Mouse (Mus musculus) neural tube, embryonic 14.5 days (tissue): ENCODE measurements at regions not wholly inside any gene's neighbourhood (a gene's known extent, or its start where the extent isn't known, plus 50 kb on each side); places are given as distances from the start of the nearest gene placed in this dataset.

Experiments
- ATAC-seq: fragments of 200-750 bp; cut with Nextera tagmentation; 2 replicates; pipeline ENCODE4 v1.8.0; 2017; ENCODE audit warnings: low read depth, mild to moderate bottlenecking, moderate TSS enrichment, moderate library complexity
- H3K27ac ChIP-seq: fragments of 300-500 bp; sonication (generic); 2 replicates; pipeline ENCODE4 v1.5.1; 2014; ENCODE audit warnings: low read depth, mild to moderate bottlenecking, control low read depth, low read length, moderate library complexity, mixed read lengths
- H3K27me3 ChIP-seq: fragments of 300-500 bp; sonication (generic); 2 replicates; pipeline ENCODE4 v1.6.1; 2014; ENCODE audit warnings: low read length; ENCODE audit not compliant: control insufficient read depth, insufficient read depth
- H3K36me3 ChIP-seq: fragments of 300-500 bp; sonication (generic); 2 replicates; pipeline ENCODE4 v1.6.1; 2014; ENCODE audit warnings: low read length, mixed read lengths; ENCODE audit not compliant: control insufficient read depth, insufficient read depth
- H3K4me1 ChIP-seq: fragments of 300-500 bp; sonication (generic); 2 replicates; pipeline ENCODE4 v1.6.1; 2014; ENCODE audit warnings: low read length; ENCODE audit not compliant: control insufficient read depth, insufficient read depth
- H3K4me2 ChIP-seq: fragments of 300-500 bp; sonication (generic); 2 replicates; pipeline ENCODE4 v1.6.1; 2014; ENCODE audit warnings: mild to moderate bottlenecking, low read depth, low read length, control low read depth
- H3K4me3 ChIP-seq: fragments of 300-500 bp; sonication (generic); 2 replicates; pipeline ENCODE4 v1.5.1; 2014; ENCODE audit warnings: low read depth, low read length, control low read depth, mixed read lengths
- H3K9ac ChIP-seq: fragments of 300-500 bp; sonication (generic); replicated peaks from 2 replicates; pipeline ENCODE4 v1.6.1; 2014; ENCODE audit warnings: low read depth, mild to moderate bottlenecking, control low read depth, low read length, mixed read lengths
- H3K9me3 ChIP-seq: fragments of 300-500 bp; sonication (generic); 2 replicates; pipeline ENCODE4 v1.6.1; 2016; ENCODE audit warnings: low read length; ENCODE audit not compliant: control insufficient read depth
- WGBS: fragments of 180-500 bp; shearing (Covaris S2); extraction: QIAGEN DNeasy Blood & Tissue Kit; methylation state at CpG from one replicate; pipeline ENCODE4 v1.1.7; 2014; 5-methylcytosine and 5-hydroxymethylcytosine counted together

DNA sequence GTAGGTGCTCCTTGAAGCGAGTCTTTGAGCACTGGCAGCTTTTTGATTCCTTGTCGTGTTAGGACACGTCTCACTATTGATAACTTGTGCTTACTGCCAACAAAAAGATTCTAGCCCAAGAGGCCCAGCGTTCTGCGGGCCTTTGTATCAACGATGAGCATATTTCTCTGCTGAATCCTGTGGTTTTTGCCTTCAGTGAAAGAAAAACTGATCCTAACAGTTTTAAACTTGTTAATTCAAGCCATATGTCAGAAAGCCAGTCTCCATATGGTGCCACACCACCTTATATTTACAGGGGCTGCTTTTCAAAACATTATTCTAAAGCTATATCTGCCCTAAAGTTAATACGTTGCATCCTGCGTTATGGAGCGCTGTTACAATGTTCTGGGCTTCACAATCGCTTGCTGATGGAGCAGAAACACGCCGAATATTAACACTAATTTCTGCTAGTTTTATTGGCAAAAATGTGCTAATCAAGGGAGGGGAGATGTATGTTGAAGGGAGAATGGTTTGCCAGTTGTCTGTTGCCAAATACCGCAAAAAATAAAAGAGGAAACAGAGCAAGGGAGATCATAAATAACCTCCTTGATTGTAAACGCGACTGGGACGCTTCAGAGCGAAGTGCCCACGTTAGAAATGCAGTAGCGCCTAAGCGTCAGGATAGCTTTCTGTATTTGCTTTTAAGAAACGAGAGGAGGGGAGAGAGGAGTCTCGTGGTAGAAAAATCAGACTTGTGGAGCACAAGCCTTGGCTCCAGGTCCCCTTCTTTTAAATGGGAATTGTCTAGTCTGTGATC, 229.9 kb downstream of the Tmem182 start:
- Histone ChIP-seq H3K9me3 (no peaks in the 10 kb centered on the region), H3K4me1 (no peaks in the 10 kb centered on the region), H3K27ac (no peak overlapping the region), H3K36me3 (no peaks in the 10 kb centered on the region), H3K4me2 (no peak overlapping the region), H3K27me3 (no peaks in the 10 kb centered on the region), H3K9ac (no peak overlapping the region), H3K4me3 (no peak overlapping the region)
- no peak for ATAC-seq
- 57% methylated on average over 22 of the region's 22 CpGs for WGBS

DNA sequence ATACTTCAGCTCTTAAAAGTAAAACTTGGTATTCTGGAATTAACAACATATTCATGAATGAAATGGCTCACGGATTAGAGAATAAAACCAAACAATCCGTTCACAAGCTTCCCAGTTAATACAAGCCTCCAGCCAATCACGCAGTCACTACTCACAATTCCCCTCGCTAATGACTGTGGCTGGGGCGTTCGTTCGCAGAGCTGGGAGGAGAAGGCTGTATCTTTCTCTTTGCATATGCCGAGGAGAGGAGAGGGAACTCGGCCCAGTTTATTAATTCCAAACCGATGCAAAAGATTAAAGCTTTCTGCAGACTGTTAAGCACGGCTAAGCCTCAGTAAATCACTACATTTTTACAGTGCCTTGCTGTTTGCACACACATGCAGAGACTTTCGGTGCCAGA, 231.5 kb downstream of the Tmem182 start:
- H3K27ac ChIP-seq: no peak overlapping the region
- ATAC-seq: no peak
- 71% methylated on average over 12 of the region's 12 CpGs for WGBS
- no peak overlapping the region for H3K9ac ChIP-seq
- no peak overlapping the region for H3K4me3 ChIP-seq
- H3K27me3 ChIP-seq: no peaks in the 10 kb centered on the region
- no peaks in the 10 kb centered on the region for H3K36me3 ChIP-seq
- H3K4me2 ChIP-seq: no peak overlapping the region
- H3K9me3 ChIP-seq: no peaks in the 10 kb centered on the region
- no peaks in the 10 kb centered on the region for H3K4me1 ChIP-seq

DNA sequence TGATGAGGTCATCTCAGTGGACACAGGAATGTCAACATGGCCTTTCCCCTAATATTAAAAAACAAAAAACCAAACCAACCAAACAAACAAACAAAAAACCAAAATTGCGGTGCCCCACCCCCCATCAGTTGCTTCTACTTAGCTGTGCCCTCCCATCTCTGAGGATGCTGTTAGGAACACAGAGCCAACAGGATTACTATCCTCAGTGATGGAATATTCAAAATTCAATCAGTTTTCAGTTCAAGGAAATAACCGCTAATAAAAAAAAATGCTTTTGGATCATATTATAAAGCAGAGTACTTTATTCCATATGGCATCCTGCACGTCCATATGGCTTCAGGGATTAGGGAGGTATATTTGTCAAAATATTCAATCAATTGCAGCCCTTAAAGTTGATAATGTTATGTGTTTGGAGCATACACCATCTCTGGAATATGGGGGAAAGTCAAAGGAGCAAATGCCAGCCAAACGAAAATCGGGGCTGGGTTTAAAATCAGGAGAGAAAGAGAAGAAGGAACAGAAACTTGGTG, 249.1 kb downstream of the Tmem182 start:
- WGBS: 93% methylated on average over 5 of the region's 5 CpGs

DNA sequence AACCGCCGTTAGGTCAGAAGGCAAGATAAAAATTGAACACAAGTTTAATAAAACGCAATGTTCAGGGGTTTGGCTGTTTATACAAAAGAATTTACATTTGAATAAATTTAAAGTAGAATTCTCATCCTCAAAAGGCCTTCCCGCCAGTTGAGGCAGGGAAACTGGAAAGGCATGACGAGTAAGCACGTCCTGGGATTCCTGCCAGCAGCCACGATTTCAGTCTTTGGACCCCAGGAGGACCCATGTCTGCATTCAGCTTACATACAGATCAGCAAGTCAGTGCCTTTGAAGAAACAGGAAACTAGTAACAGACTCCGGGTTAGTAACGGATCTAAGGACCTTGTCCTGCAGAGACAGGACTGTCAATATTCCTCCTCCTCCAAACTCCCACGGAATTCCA, 250.4 kb downstream of the Tmem182 start:
- no peak overlapping the region for H3K9ac ChIP-seq
- ATAC-seq: no peak
- no peaks in the 10 kb centered on the region for H3K36me3 ChIP-seq
- H3K4me2 ChIP-seq: no peak overlapping the region
- no peaks in the 10 kb centered on the region for H3K9me3 ChIP-seq
- no peaks in the 10 kb centered on the region for H3K27me3 ChIP-seq
- H3K27ac ChIP-seq: no peak overlapping the region
- H3K4me1 ChIP-seq: peaks cover 3% of the 10 kb centered on the region; the same call in 1 of the 2 replicates
- 80% methylated on average over 10 of the region's 10 CpGs for WGBS
- H3K4me3 ChIP-seq: no peak overlapping the region

More for the DNA sequence above, 249.1 kb downstream of the Tmem182 start:
- H3K27me3 ChIP-seq: no peaks in the 10 kb centered on the region
- H3K4me3 ChIP-seq: no peak overlapping the region
- H3K9ac ChIP-seq: no peak overlapping the region
- H3K36me3 ChIP-seq: no peaks in the 10 kb centered on the region
- H3K4me2 ChIP-seq: no peak overlapping the region
- peaks cover 3% of the 10 kb centered on the region; the same call in 1 of the 2 replicates for H3K4me1 ChIP-seq
- no peaks in the 10 kb centered on the region for H3K9me3 ChIP-seq
- no peak overlapping the region for H3K27ac ChIP-seq
- ATAC-seq: no peak

DNA sequence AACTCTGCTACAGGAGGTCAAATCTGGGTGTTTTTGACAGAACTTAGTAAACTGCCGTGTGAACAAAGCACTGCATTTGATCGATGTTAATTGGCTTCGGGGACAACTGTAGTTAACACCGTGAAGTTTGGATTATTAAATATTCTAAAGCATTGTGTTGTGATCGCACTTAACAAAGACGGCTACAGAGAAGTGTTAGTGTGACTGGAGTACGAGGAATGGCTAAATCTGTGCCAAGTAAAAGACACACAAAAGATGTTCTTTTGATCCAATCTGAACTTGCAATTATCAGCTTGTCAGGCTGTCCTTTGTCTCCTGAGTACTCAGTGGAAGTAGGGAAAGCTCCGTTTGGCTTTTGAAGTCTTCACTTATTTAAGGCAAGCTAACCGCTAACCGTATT, 259.7 kb downstream of the Tmem182 start:
- WGBS: 88% methylated on average over 10 of the region's 10 CpGs
- Histone ChIP-seq H3K4me2 (no peak overlapping the region), H3K36me3 (no peaks in the 10 kb centered on the region), H3K9me3 (no peaks in the 10 kb centered on the region), H3K4me3 (no peak overlapping the region), H3K4me1 (no peaks in the 10 kb centered on the region), H3K9ac (no peak overlapping the region), H3K27me3 (no peaks in the 10 kb centered on the region), H3K27ac (no peak overlapping the region)
- no peak for ATAC-seq

DNA sequence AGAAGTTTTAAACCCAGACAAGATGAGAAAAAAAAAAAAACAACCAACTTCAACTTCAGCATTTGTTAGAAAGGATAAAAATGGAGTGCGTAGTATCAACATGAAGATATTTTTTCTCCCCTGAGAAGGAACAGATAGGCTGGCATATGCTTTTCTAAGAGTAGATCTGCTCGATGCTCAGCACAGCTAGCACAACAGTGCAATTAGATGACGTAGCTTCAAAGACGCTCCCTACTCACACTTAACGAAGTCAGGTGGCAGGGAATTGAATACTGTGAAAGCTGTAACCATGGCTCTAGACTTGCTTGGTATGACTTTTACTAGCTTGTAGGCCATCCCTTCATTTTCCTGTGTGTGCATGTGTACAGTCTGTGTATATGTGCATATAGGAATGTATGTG, 299.5 kb downstream of the Tmem182 start:
- no peak overlapping the region for H3K4me2 ChIP-seq
- no peak overlapping the region for H3K9ac ChIP-seq
- no peaks in the 10 kb centered on the region for H3K9me3 ChIP-seq
- H3K27ac ChIP-seq: no peak overlapping the region
- no peak for ATAC-seq
- no peak overlapping the region for H3K4me3 ChIP-seq
- no peaks in the 10 kb centered on the region for H3K36me3 ChIP-seq
- WGBS: 95% methylated on average over 5 of the region's 5 CpGs
- no peaks in the 10 kb centered on the region for H3K4me1 ChIP-seq
- H3K27me3 ChIP-seq: no peaks in the 10 kb centered on the region

DNA sequence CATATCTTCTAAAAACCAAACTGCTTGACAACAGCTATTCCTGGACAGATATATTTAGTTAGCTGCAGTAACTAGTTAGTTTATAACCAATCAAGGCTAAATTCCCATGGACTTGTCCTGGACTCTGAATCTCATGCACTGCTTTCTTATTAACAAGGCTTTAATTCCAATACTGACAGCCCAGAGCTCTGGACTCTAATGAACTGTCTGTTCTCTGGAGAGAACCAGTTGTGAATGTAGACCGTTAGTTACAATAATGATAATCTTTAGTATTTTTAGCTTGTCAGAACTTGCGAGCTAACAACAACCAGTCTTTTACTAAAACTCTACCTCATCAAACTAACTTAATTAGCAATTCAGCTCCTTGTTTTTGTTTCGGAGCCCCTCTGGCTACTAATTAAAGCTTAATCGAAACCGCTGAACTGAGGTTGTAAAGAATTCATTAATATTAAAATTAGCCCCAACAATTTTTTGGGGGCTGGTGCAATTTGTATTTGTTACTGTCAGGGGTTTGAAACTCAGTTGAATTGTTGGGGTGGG, 316.3 kb downstream of the Tmem182 start:
- WGBS: 43% methylated on average over 5 of the region's 5 CpGs
- Histone ChIP-seq H3K27me3 (no peaks in the 10 kb centered on the region), H3K9ac (no peak overlapping the region), H3K27ac (no peak overlapping the region), H3K9me3 (no peaks in the 10 kb centered on the region), H3K36me3 (no peaks in the 10 kb centered on the region), H3K4me1 (no peaks in the 10 kb centered on the region), H3K4me3 (no peak overlapping the region), H3K4me2 (no peak overlapping the region)
- no peak for ATAC-seq

DNA sequence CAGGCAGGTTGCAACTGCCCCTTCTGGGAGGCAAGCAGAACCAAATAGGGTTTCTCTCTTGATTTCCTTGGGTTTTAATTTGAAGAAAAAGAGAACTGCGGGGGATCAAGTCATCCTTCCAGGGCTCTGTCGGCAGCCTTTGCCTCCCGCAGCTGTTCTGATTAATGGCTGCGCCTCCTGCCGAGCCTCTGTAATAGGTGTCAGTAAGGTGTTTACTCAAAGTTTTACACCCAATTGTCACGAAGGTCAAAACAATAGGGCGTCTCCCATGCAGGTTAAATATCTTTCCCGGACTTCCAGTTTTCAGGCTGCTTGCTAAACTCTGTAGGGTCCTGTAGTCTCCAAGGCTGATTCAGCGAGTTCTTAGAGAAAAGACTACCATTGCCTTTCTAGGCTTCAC, 326.0 kb downstream of the Tmem182 start:
- H3K27me3 ChIP-seq: no peaks in the 10 kb centered on the region
- ATAC-seq: no peak

DNA sequence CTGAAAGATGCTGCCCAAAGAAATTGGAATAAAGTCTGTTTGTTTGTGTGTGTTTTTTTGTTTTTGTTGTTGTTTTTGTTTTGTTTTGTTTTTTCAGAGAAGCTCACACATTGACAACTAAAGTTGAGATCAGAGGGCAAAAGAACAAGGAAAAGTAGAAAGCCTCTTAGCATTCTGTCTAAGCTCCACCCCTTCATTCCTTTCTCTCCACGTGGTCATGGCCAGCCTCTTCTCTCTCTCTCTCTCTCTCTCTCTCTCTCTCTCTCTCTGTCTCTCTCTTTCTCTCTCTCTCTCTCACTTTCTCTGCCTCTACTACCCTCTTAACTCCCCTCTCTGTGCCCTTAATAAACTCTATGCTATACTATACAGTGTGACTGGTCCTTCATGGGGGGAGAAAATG, 327.7 kb downstream of the Tmem182 start:
- no peak overlapping the region for H3K4me3 ChIP-seq
- no peaks in the 10 kb centered on the region for H3K27me3 ChIP-seq
- WGBS: 23% methylated on average over 1 of the region's 1 CpGs

More for the DNA sequence above, 326.0 kb downstream of the Tmem182 start:
- no peak overlapping the region for H3K9ac ChIP-seq
- H3K36me3 ChIP-seq: no peaks in the 10 kb centered on the region
- no peak overlapping the region for H3K4me3 ChIP-seq
- H3K4me2 ChIP-seq: no peak overlapping the region
- WGBS: 3% methylated on average over 9 of the region's 9 CpGs
- H3K9me3 ChIP-seq: no peaks in the 10 kb centered on the region
- H3K27ac ChIP-seq: no peak overlapping the region
- no peaks in the 10 kb centered on the region for H3K4me1 ChIP-seq

More for the DNA sequence above, 327.7 kb downstream of the Tmem182 start:
- H3K4me2 ChIP-seq: no peak overlapping the region
- ATAC-seq: no peak
- no peaks in the 10 kb centered on the region for H3K36me3 ChIP-seq
- H3K4me1 ChIP-seq: no peaks in the 10 kb centered on the region
- no peaks in the 10 kb centered on the region for H3K9me3 ChIP-seq
- H3K27ac ChIP-seq: no peak overlapping the region
- H3K9ac ChIP-seq: no peak overlapping the region
